Mouse (Mus musculus): Measurements from ENCODE around the gene Vmn2r68.

The Vmn2r68 gene

DNA sequence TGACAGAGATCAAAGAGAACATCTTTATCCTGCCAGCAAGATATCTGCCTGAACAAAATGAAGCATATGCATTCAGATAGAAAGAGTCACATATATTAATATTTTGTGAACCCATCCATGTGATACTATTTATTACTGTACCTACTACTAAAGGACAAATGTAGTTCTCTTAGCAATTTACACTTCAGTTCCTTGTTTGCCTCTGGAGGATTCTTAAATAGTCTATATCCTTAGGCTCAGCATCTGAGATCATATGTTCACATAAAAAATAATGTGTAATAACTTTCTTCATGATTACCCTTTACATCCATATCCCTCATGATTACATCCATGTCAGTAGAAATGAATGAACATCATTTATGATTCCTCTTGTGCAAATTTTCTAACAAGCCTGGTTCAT is at the start of gene Vmn2r68:
TSS of gene Vmn2r68 (minus strand) at position 101 of the 400 bp plus-strand sequence.
- no peak for DNase-seq
